Mouse (Mus musculus) hindbrain, embryonic 13.5 days (tissue): ENCODE results near the gene Cfap20. TPM values are rescaled to one million over a fixed set of nuclear protein-coding genes. Genes with fewer than 3 reads are reported as not detected.
"Not testable (repeated sequence)": the region's sequence is repeated elsewhere in the genome, so short reads cannot be mapped to it uniquely, and the experiment has no call there.

ENCODE experiments used
- ATAC-seq: fragments of 200-750 bp; cut with Nextera tagmentation; 2 replicates; pipeline ENCODE4 v1.8.0; 2017; ENCODE audit warnings: moderate TSS enrichment; ENCODE audit not compliant: low FRiP score
- H3K27ac ChIP-seq: fragments of 300-500 bp; sonication (generic); 2 replicates; pipeline ENCODE4 v1.5.1; 2015; ENCODE audit warnings: inconsistent platforms, mild to moderate bottlenecking, moderate library complexity
- H3K27me3 ChIP-seq: fragments of 300-500 bp; sonication (generic); 2 replicates; pipeline ENCODE4 v1.6.1; 2015; ENCODE audit warnings: mild to moderate bottlenecking, inconsistent platforms
- H3K36me3 ChIP-seq: fragments of 300-500 bp; sonication (generic); 2 replicates; pipeline ENCODE4 v1.6.1; 2015; ENCODE audit warnings: mild to moderate bottlenecking, inconsistent platforms
- H3K4me1 ChIP-seq: fragments of 300-500 bp; sonication (generic); replicated peaks from 2 replicates; pipeline ENCODE4 v1.6.1; 2015; ENCODE audit warnings: inconsistent platforms
- H3K4me2 ChIP-seq: fragments of 300-500 bp; sonication (generic); 2 replicates; pipeline ENCODE4 v1.6.1; 2015; ENCODE audit warnings: inconsistent platforms, mild to moderate bottlenecking, moderate library complexity
- H3K4me3 ChIP-seq: fragments of 300-500 bp; sonication (generic); 2 replicates; pipeline ENCODE4 v1.5.1; 2015; ENCODE audit warnings: mild to moderate bottlenecking, inconsistent platforms
- H3K9ac ChIP-seq: fragments of 300-500 bp; sonication (generic); 2 replicates; pipeline ENCODE4 v1.6.1; 2015; ENCODE audit warnings: mild to moderate bottlenecking, inconsistent platforms
- H3K9me3 ChIP-seq: fragments of 300-500 bp; sonication (generic); 2 replicates; pipeline ENCODE4 v1.6.1; 2016; ENCODE audit warnings: inconsistent platforms
- WGBS: fragments of 180-500 bp; shearing (Covaris S2); methylation state at CpG from one replicate; pipeline ENCODE4 v1.1.7; 2015; 5-methylcytosine and 5-hydroxymethylcytosine counted together
- polyA plus RNA-seq: library from polyadenylated mRNA; unstranded; fragments of >200 nt; fragmentation: Nextera tagmentation; extraction: Ambion mirVana; gene quantifications from 2 replicates; pipeline ENCODE4 v1.2.1, GENCODE M21; 2015

The Cfap20 gene
- polyA plus RNA-seq, 1 experiment from 2014 or later = 134 TPM

- Histone ChIP-seq H3K9me3 (peaks cover 3% of the 10 kb centered on the region; the same call in 1 of the 2 replicates), H3K9ac (no peak overlapping the region)
Measured at GRCm38 (mm10) chr8:95380953-95381352, 53.7 kb downstream of the Cfap20 start.

DNA sequence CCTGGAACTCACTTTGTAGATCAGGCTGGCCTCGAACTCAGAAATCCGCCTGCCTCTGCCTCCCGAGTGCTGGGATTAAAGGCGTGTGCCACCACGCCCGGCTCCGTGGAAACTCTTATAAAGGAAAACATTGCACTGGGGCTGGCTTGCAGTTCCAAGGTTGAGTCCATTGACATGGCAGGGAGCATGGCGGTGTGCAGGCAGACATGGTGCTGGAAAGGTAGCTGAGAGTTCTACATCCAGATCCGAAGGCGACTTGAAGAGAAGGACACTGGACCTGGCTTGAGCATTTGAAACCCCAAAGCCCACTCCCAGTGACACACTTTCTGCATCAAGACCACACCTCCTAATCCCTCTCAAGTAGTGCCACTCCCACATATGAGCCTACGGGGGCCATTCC lies 55.7 kb downstream of the Cfap20 start:
- ATAC-seq = not testable (repeated sequence)
- 95% methylated on average over 11 of the region's 11 CpGs for WGBS

More at GRCm38 (mm10) chr8:95380953-95381352, 53.7 kb downstream of the Cfap20 start:
- H3K4me3 ChIP-seq = no peak overlapping the region
- no peak overlapping the region for H3K27ac ChIP-seq
- no peaks in the 10 kb centered on the region for H3K36me3 ChIP-seq
- no peak overlapping the region for H3K4me2 ChIP-seq
- H3K27me3 ChIP-seq = no peaks in the 10 kb centered on the region
- no peak for ATAC-seq
- H3K4me1 ChIP-seq = peaks cover 10% of the 10 kb centered on the region; the same call in 1 of the 2 replicates

DNA sequence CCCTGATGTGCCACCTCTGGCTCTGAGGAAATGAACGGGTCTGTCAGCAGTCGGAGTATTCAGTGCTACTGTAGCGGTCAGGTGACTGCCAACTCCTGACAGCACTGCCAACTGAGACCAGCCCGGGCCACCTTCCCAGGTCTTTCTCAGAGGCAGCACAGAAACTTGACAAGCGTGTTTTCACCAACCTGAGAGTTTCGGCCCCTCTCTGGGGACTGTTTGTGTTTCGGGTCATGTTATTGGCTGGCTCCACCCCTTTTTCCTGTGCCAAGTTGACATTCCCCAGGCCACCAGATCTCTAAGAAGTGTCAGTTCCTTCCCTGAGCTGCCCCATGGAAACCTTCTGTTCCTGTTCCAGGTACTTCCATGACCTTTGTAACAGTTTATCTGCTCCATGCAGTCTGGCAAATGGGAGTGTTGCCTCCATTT lies 56.8 kb downstream of the Cfap20 start:
- peaks cover 15% of the 10 kb centered on the region for H3K36me3 ChIP-seq
- 0 out of 2 replicates have a peak overlapping the region, but pooled peaks have one; percentile 2 for H3K27ac ChIP-seq
- no peak for ATAC-seq
- H3K4me2 ChIP-seq = no peak overlapping the region
- H3K27me3 ChIP-seq = no peaks in the 10 kb centered on the region
- peaks cover 10% of the 10 kb centered on the region; the same call in 1 of the 2 replicates for H3K4me1 ChIP-seq
- H3K9me3 ChIP-seq = peaks cover 1% of the 10 kb centered on the region; the same call in 1 of the 2 replicates
- no peak overlapping the region for H3K4me3 ChIP-seq
- no peak overlapping the region for H3K9ac ChIP-seq
- 65% methylated on average over 7 of the region's 7 CpGs for WGBS

More for the DNA sequence above, 55.7 kb downstream of the Cfap20 start:
- peaks cover 10% of the 10 kb centered on the region; the same call in 1 of the 2 replicates for H3K4me1 ChIP-seq
- H3K9ac ChIP-seq, H3K27ac ChIP-seq, H3K36me3 ChIP-seq, H3K4me2 ChIP-seq, H3K9me3 ChIP-seq, H3K27me3 ChIP-seq, H3K4me3 ChIP-seq: not testable (repeated sequence)

DNA sequence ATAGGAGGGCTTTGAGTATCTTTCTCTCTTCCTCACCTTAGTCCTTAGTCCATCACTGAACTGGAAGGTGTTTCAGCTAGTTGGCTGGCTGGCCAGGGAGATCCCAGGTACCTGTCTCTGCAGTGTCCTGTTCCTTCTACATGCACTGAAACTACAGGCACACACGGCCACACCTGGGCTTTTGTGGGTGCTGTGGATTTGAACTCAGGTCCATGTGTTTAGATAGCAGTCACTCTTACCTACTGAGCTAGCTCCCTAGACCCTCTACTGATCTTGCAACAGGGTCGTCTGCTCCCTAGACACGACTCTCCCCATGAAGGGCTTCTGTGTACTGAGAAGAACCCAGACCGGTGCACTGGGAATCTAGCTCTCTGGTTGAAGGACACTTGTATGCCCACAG lies 57.6 kb downstream of the Cfap20 start:
- no peaks in the 10 kb centered on the region for H3K27me3 ChIP-seq
- H3K4me1 ChIP-seq = peaks cover 10% of the 10 kb centered on the region; the same call in 1 of the 2 replicates
- H3K9ac ChIP-seq = no peak overlapping the region
- no peak overlapping the region for H3K4me2 ChIP-seq
- H3K9me3 ChIP-seq = no peaks in the 10 kb centered on the region
- peaks cover 23% of the 10 kb centered on the region for H3K36me3 ChIP-seq
- no peak overlapping the region for H3K27ac ChIP-seq
- ATAC-seq = no peak
- 96% methylated on average over 4 of the region's 4 CpGs for WGBS
- no peak overlapping the region for H3K4me3 ChIP-seq

DNA sequence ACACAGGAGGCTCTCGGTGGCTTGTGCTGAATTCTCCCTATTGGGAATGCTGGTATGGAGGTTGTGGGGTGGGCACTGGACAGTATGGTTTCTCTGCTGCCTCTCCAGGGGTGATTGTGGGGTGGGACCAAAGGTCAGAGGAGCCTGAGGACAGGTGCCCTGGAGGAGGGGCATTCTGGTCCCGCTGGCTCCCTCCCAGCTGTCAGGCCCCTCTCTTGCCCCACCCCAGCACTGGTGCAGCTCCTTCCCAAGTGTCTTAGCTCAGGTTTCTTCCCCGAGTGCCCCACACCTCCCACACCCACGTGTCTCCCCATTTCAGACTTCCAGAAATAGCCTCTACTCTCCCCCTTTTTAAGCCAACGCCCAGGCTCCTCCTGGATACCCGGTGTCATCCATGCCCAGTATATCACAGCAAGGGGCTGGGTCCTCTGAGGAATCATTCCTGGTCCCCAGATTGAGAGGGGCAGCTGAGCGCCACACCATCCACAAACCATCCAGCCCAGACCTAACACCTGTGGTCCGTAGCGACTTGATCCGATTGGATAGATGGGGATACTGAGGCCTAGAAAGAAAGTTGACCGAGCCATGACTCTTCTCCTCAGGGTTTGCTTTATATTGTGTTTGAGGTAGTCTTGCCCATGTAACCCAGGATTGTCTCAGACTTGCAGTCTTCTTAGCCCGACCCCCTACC lies 58.2 kb downstream of the Cfap20 start:
- H3K4me2 ChIP-seq = no peak overlapping the region
- no peak for ATAC-seq
- H3K4me1 ChIP-seq = peaks cover 10% of the 10 kb centered on the region; the same call in 1 of the 2 replicates
- H3K27me3 ChIP-seq = no peaks in the 10 kb centered on the region
- peaks cover 30% of the 10 kb centered on the region for H3K36me3 ChIP-seq
- H3K27ac ChIP-seq = no peak overlapping the region
- WGBS = 89% methylated on average over 12 of the region's 12 CpGs
- no peaks in the 10 kb centered on the region for H3K9me3 ChIP-seq
- H3K4me3 ChIP-seq = no peak overlapping the region
- H3K9ac ChIP-seq = no peak overlapping the region

GRCm38 (mm10) chr8:95375374-95375930 lies 59.2 kb downstream of the Cfap20 start:
- H3K36me3 ChIP-seq = peaks cover 40% of the 10 kb centered on the region
- 83% methylated on average over 7 of the region's 7 CpGs for WGBS
- ATAC-seq = no peak

GRCm38 (mm10) chr8:95374429-95374828 lies 60.2 kb downstream of the Cfap20 start:
- no peak overlapping the region for H3K9ac ChIP-seq
- no peak for ATAC-seq
- H3K27ac ChIP-seq = no peak overlapping the region
- no peaks in the 10 kb centered on the region for H3K9me3 ChIP-seq
- no peaks in the 10 kb centered on the region for H3K27me3 ChIP-seq
- peaks cover 10% of the 10 kb centered on the region; the same call in 1 of the 2 replicates for H3K4me1 ChIP-seq
- peaks cover 50% of the 10 kb centered on the region for H3K36me3 ChIP-seq
- 79% methylated on average over 3 of the region's 3 CpGs for WGBS
- H3K4me2 ChIP-seq = no peak overlapping the region
- no peak overlapping the region for H3K4me3 ChIP-seq

More at GRCm38 (mm10) chr8:95375374-95375930, 59.2 kb downstream of the Cfap20 start:
- no peak overlapping the region for H3K4me3 ChIP-seq
- H3K9me3 ChIP-seq = no peaks in the 10 kb centered on the region
- no peak overlapping the region for H3K9ac ChIP-seq
- no peak overlapping the region for H3K27ac ChIP-seq
- peaks cover 10% of the 10 kb centered on the region; the same call in 1 of the 2 replicates for H3K4me1 ChIP-seq
- H3K27me3 ChIP-seq = no peaks in the 10 kb centered on the region
- H3K4me2 ChIP-seq = no peak overlapping the region

GRCm38 (mm10) chr8:95373389-95374002 lies 61.2 kb downstream of the Cfap20 start:
- Histone ChIP-seq H3K4me1 (peaks cover 10% of the 10 kb centered on the region; the same call in 1 of the 2 replicates), H3K27me3 (no peaks in the 10 kb centered on the region), H3K9ac (no peak overlapping the region), H3K9me3 (no peaks in the 10 kb centered on the region), H3K4me3 (no peak overlapping the region), H3K36me3 (peaks cover 59% of the 10 kb centered on the region), H3K27ac (no peak overlapping the region; the same call in 1 of the 2 replicates), H3K4me2 (no peak overlapping the region)
- ATAC-seq = no peak
- 85% methylated on average over 12 of the region's 12 CpGs for WGBS

Other genes with a start within 250 kb of the Cfap20 start
- 16.5 and 20.2 TPM in 2 replicates for gene Kifc3, start 232.1 kb downstream of the Cfap20 start, polyA plus RNA-seq
- 0.45 and 0.48 TPM in 2 replicates for gene Cngb1, start 128.3 kb downstream of the Cfap20 start, polyA plus RNA-seq
- 0.94 and 2.1 TPM in 2 replicates for gene Tepp, start 124.3 kb downstream of the Cfap20 start, polyA plus RNA-seq
- gene Zfp319, start 102.9 kb downstream of the Cfap20 start, polyA plus RNA-seq = 16.6 and 17.4 TPM in 2 replicates
- gene Usb1, start 102.6 kb downstream of the Cfap20 start, polyA plus RNA-seq = 35.1 and 37.8 TPM in 2 replicates
- 17.4 and 18.4 TPM in 2 replicates for gene Mmp15, start 82.6 kb downstream of the Cfap20 start, polyA plus RNA-seq
- gene Csnk2a2, start 55.2 kb upstream of the Cfap20 start, polyA plus RNA-seq = 8.9 and 12.1 TPM in 2 replicates
- 1.9 and 3.0 TPM in 2 replicates for gene Ccdc113, start 99.2 kb upstream of the Cfap20 start, polyA plus RNA-seq
- not detected in 2 replicates for gene Prss54, start 141.5 kb upstream of the Cfap20 start, polyA plus RNA-seq
- 8.1 and 8.2 TPM in 2 replicates for gene Gins3, start 198.6 kb upstream of the Cfap20 start, polyA plus RNA-seq
- 224 and 229 TPM in 2 replicates for gene Ndrg4, start 242.1 kb upstream of the Cfap20 start, polyA plus RNA-seq